Mouse (Mus musculus) liver, adult 2 months (tissue): ENCODE results near the gene Cntn1. TPM values are rescaled to one million over a fixed set of nuclear protein-coding genes. Genes with fewer than 3 reads are reported as not detected.

Experiments
- DNase-seq: peaks from one replicate; pipeline ENCODE4 v3.0.0-alpha.2; 2011; ENCODE audit warnings: low read depth, low spot score; ENCODE audit errors: extremely low read depth
- H3K27ac ChIP-seq: fragments of 200-500 bp; replicated peaks from 2 replicates; pipeline ENCODE4 v1.5.1; 2012; ENCODE audit warnings: low read depth, mild to moderate bottlenecking, control low read depth, inconsistent platforms, low read length; ENCODE audit not compliant: insufficient read depth
- H3K27me3 ChIP-seq: fragments of 200-500 bp; 2 replicates; pipeline ENCODE4 v1.6.1; 2012; ENCODE audit warnings: mild to moderate bottlenecking, moderate library complexity, low read length, inconsistent platforms; ENCODE audit not compliant: control insufficient read depth, insufficient read depth
- H3K36me3 ChIP-seq: fragments of 200-500 bp; 2 replicates; pipeline ENCODE4 v1.6.1; 2012; ENCODE audit warnings: low read length, inconsistent platforms; ENCODE audit not compliant: control insufficient read depth, insufficient read depth
- H3K4me1 ChIP-seq: fragments of 200-500 bp; 2 replicates; pipeline ENCODE4 v1.6.1; 2011; ENCODE audit warnings: low read length; ENCODE audit not compliant: control insufficient read depth, insufficient read depth
- H3K4me3 ChIP-seq: fragments of 200-500 bp; 2 replicates; pipeline ENCODE4 v1.5.1; 2011; ENCODE audit warnings: low read depth, mild to moderate bottlenecking, control low read depth, low read length, moderate library complexity; ENCODE audit not compliant: insufficient read depth
- H3K79me2 ChIP-seq: fragments of 200-500 bp; 2 replicates; pipeline ENCODE4 v1.6.1; 2012; ENCODE audit warnings: inconsistent platforms, mild to moderate bottlenecking, low read length, moderate library complexity; ENCODE audit not compliant: control insufficient read depth, insufficient read depth
- H3K9ac ChIP-seq: fragments of 200-500 bp; 2 replicates; pipeline ENCODE4 v1.6.1; 2012; ENCODE audit warnings: low read depth, mild to moderate bottlenecking, control low read depth, inconsistent platforms, low read length
- CTCF ChIP-seq: fragments of 200-500 bp; IDR thresholded peaks from 2 replicates; pipeline ENCODE4 v1.5.1; 2011; ENCODE audit warnings: low read depth, low read length, control low read depth
- POLR2A ChIP-seq: fragments of 200-500 bp; IDR thresholded peaks from 2 replicates; pipeline ENCODE4 v1.6.1; 2011; ENCODE audit warnings: low read length, control low read depth; ENCODE audit not compliant: insufficient read depth; ENCODE audit errors: extremely low read depth
- WGBS: fragments of 180-500 bp; shearing (Covaris S2); methylation state at CpG from one replicate; pipeline ENCODE4 v1.1.7; 2018; 5-methylcytosine and 5-hydroxymethylcytosine counted together
- polyA plus RNA-seq: library from polyadenylated mRNA; depleted of rRNA; stranded (reverse); fragments of >200 nt; gene quantifications from 2 replicates; pipeline ENCODE4 v1.2.3, GENCODE M21; 2012
- total RNA-seq: library from RNA; depleted of rRNA; stranded (reverse); fragments of >200 nt; gene quantifications from 2 replicates; pipeline ENCODE4 v1.2.3, GENCODE M21; 2014

The Cntn1 gene
- total and polyA plus RNA-seq, 2 experiments, result not detected

DNA sequence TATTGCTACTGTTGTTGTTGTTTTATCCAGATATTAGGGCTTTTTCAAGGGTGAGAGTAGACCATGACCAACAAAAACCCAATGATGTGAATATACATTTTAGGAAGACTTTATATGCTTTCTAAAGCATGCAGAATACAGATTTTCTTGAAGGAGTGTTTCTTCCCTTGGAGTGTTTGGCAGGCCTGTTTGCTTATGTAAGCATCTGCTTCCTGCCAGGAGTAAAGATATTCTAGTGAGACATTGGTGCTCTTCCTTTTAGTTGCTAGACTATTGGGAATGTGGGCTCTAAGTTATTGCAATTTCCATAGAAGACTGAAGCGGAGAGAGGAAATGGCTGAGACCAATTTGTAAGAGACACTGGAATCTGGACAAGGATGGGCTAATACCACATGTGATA lies 158.8 kb downstream of the Cntn1 start:
- H3K27ac ChIP-seq, result no peak overlapping the region
- WGBS, result 81% methylated on average over 1 of the region's 1 CpGs
- TF ChIP-seq POLR2A (no peak), CTCF (no peak)
- no peak overlapping the region for H3K4me3 ChIP-seq
- no peak overlapping the region for H3K9ac ChIP-seq
- no peak for DNase-seq
- no peaks in the 10 kb centered on the region for H3K27me3 ChIP-seq
- H3K79me2 ChIP-seq, result no peaks in the 10 kb centered on the region
- H3K36me3 ChIP-seq, result no peaks in the 10 kb centered on the region
- H3K4me1 ChIP-seq, result no peaks in the 10 kb centered on the region

DNA sequence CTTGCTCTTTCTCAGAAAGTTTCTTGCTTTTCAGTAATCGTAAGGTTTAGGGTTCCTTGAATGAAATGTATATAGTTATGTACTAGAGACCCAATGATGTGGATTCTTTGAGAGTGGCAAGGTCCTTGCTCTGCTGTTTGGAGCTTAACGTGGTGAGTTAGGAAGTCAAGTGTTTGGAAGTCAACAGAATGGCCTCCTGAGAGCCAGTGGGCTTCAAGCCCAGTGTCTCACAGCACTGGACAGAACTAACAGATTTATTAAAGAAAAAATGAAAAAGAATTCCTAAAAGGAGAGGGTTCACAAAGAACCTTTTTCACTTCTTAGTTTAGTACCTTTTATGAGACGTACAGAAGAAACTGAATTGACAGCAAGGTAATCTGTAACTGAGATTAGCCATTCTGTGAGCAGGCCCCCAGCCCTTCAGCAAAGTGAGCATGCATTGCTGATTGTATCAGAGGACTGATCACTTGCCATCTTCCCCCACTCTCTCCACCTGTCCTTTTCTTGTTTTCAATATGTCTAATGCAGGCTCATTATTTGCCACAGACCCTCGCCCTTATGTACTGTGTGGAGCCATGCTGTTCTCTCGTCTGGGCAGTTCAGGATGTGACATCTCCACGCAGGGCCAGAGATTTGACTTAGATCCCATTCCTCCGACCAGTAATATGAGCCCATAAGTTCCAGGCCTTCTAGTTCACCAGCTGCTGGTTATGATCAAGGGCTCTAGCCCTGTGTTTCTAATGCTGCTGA lies 159.7 kb downstream of the Cntn1 start:
- 75% methylated on average over 7 of the region's 7 CpGs for WGBS
- Histone ChIP-seq H3K79me2 (no peaks in the 10 kb centered on the region), H3K4me3 (no peak overlapping the region), H3K4me1 (no peaks in the 10 kb centered on the region), H3K9ac (no peak overlapping the region), H3K27ac (no peak overlapping the region), H3K36me3 (no peaks in the 10 kb centered on the region), H3K27me3 (no peaks in the 10 kb centered on the region)
- DNase-seq, result no peak
- TF ChIP-seq CTCF, result no peak
- no peak for TF ChIP-seq POLR2A

DNA sequence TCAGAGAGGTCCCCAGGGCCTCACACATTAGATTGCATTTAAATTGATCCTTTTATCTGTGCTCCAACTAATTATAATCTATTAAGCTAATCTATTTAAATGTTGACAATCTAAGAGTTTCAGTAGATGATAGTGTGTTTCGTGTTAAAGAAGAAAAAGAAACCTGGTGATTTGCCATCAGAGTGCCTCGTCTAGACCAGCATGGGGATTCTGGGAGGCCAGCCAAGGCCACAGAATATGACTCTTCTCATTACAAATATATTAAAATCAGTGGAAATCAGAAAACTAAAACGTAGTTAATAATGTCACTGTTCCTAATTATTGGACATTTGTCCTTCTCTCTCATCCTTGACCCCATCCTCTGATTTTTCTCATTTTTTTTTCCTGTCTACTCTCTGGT lies 164.9 kb downstream of the Cntn1 start:
- no peak for TF ChIP-seq CTCF
- H3K27ac ChIP-seq, result no peak overlapping the region
- DNase-seq, result no peak
- no peaks in the 10 kb centered on the region for H3K27me3 ChIP-seq
- WGBS, result 47% methylated on average over 3 of the region's 3 CpGs
- H3K9ac ChIP-seq, result no peak overlapping the region
- H3K4me1 ChIP-seq, result no peaks in the 10 kb centered on the region
- no peaks in the 10 kb centered on the region for H3K36me3 ChIP-seq
- H3K79me2 ChIP-seq, result no peaks in the 10 kb centered on the region
- H3K4me3 ChIP-seq, result no peak overlapping the region

DNA sequence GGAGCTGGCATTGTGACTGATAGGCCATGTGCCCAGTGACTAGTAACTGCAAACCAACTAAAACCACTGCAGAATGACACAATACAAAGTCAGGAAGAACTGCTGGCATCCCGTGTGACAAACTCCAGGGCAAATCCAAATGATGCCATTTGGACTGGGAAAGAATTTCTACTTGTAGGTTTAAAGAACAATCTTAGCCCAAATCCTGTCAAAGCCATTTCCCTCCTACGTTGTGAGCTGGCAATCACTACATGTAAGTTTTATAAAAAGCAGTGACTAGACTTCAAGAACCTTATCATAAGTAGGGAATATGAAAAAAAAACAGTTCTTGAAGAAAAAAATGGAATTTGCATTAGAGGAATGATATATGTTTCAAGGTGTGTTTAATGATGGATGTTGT lies 170.5 kb downstream of the Cntn1 start:
- H3K4me3 ChIP-seq, result no peak overlapping the region
- TF ChIP-seq CTCF (no peak), POLR2A (no peak)
- H3K4me1 ChIP-seq, result no peaks in the 10 kb centered on the region
- H3K79me2 ChIP-seq, result no peaks in the 10 kb centered on the region
- no peaks in the 10 kb centered on the region for H3K36me3 ChIP-seq
- no peak for DNase-seq
- H3K27ac ChIP-seq, result no peak overlapping the region
- H3K9ac ChIP-seq, result no peak overlapping the region
- no peaks in the 10 kb centered on the region for H3K27me3 ChIP-seq
- WGBS, result 53% methylated on average over 2 of the region's 2 CpGs

DNA sequence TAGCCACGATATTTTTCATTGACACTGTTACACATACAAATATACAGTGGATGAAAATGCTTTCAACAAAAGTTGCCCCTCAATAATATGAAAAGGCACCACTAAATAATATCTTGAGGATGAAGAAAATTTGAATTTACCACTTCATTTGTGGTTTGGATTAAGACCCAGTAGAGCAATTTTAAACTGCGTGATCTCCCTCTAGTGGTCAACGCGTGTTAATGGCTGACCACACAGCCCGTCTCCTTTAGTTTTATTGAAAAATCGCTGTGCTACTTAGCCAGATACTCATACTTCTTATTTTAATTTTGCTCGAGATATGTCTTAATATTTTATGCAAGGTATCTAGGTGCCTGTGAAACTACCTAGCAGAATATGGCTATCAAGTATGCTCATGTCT lies 180.4 kb downstream of the Cntn1 start:
- WGBS, result 17% methylated on average over 7 of the region's 7 CpGs
- Histone ChIP-seq H3K27ac (no peak overlapping the region), H3K9ac (no peak overlapping the region), H3K4me1 (no peaks in the 10 kb centered on the region), H3K79me2 (no peaks in the 10 kb centered on the region), H3K4me3 (no peak overlapping the region), H3K27me3 (no peaks in the 10 kb centered on the region), H3K36me3 (no peaks in the 10 kb centered on the region)
- TF ChIP-seq CTCF (peak; percentile 41; the same call in 1 of the 2 replicates), POLR2A (no peak)
- DNase-seq, result peak; percentile 7

DNA sequence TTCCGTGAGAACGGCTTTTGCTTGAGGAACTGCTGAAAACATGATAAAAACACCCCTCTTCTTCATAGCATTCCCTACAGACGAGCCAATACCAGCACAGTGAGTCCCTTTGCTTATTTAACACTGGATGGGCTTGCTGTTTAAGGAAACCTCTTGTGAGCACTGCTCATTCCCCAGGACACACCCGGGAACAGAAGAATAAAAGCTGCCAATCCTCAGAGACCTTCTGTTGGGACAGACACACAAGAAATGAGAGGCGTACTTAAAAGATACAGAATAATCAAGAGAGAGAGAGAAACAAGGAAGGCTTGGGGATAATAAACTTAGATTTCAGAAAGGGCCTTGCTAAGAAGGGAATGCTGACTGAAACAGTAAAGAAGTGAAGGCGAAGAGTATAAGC lies 184.9 kb downstream of the Cntn1 start:
- Histone ChIP-seq H3K27ac (no peak overlapping the region), H3K27me3 (no peaks in the 10 kb centered on the region), H3K4me1 (no peaks in the 10 kb centered on the region), H3K4me3 (no peak overlapping the region), H3K79me2 (no peaks in the 10 kb centered on the region), H3K36me3 (no peaks in the 10 kb centered on the region), H3K9ac (no peak overlapping the region)
- TF ChIP-seq POLR2A, result no peak
- no peak for TF ChIP-seq CTCF
- WGBS, result 73% methylated on average over 6 of the region's 6 CpGs
- DNase-seq, result no peak
